Mouse (Mus musculus) mouse embryonic stem cell (cell line): ENCODE measurements around the gene Nfya.
"Not testable (repeated sequence)": the region's sequence is repeated elsewhere in the genome, so short reads cannot be mapped to it uniquely, and the experiment has no call there.

Experiments used
- in situ Hi-C, 2 experiments: fragments of 300-500 bp; cut with MboI; formaldehyde crosslinking; loops; 1 replicate in 1 of 2; 3 replicates in 1 of 2; pipeline ENCODE4 v1.14.3; 2019 to 2020; ENCODE audit warnings: low sequenced_read_pairs in 2 of 2, low pct_unique_long_range_greater_than_20kb in 1 of 2, mixed read lengths in 1 of 2; ENCODE audit not compliant: unreplicated experiment in 1 of 2

Nfya gene

DNA sequence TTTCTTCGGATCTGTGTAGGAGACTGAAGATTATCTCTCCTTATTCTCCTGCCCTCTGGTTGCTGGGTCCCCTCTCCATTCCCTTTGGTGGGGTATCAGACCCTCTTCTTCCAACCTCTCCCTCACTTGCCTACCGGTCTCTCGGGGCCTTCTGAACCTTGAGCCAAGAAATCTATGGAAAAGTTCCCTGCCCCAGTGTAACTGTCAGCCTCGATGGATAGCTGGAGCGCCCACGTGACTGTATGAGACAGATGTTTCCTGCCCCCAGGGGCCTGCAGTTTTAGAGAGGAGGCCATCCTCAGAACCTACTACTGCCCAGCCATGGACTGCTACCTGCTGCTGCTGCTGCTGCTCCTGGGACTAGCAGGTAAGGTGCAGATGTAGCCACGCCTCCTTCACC is 50.1 kb downstream of the Nfya start, which contains the start of gene Treml1:
Gene Treml1 (plus strand): TSS at position 301 of the 400 bp plus-strand sequence.
- in situ Hi-C loops, result no loop called here

DNA sequence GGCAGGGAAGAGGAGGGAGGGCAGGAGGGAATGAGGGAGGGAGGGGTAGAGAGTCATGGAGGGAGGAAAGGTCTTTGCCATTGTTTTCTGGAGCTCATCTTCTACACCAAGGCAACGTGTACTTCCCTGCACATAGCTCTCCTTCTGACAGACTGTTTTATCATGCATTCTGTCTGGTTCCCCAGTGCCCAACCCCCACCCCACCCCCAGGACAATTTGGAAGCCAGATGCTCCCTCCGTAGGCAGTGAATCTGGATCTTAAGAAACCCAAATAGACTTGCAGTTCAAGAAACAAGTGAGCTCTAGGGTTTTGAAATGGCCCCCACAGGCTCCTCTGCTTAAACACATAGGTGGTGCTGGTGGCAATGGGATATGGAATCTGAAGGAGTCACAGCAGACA is 51.8 kb downstream of the Nfya start:
- in situ Hi-C loops, result no loop called here

DNA sequence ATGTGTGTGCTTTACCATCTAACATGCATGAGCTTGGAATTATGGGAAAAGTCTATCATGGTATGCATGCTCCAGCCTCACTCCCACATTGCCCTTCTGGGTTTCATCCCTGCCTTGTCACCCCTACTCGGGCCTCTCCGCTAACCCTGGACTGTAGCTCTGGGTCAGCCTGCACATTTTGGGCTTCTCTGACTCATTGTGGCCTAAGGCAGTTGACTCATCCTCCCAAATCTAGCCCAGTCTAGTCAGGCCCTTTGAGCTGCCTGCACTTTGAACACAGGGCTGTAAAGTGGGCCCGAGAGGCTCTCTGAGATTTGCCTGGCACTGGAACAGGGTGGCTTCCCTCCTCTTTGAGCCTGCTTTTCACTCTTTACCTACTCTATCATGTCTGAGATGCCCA is 53.9 kb downstream of the Nfya start:
- in situ Hi-C loops, result no loop called here

DNA sequence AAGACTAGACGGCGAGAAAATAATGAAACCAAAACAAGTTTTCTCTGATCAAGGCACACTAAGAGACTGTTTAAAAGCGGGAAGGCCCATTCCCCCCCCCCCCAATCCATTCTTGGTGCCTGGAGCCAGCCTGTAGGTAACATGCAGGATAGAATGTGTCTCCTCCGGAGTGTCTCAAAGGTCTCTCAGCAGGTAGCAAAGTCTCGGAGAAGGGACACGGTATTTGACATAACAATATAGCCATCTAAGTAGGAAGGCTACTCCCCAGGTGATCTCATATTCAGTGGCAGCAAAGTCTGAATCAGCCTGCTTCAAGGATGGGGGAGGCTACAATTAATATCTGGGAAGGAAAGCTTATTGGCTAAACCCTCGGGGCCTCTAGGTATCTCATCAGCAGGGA is 56.7 kb downstream of the Nfya start:
- in situ Hi-C loops, result not testable (repeated sequence)

DNA sequence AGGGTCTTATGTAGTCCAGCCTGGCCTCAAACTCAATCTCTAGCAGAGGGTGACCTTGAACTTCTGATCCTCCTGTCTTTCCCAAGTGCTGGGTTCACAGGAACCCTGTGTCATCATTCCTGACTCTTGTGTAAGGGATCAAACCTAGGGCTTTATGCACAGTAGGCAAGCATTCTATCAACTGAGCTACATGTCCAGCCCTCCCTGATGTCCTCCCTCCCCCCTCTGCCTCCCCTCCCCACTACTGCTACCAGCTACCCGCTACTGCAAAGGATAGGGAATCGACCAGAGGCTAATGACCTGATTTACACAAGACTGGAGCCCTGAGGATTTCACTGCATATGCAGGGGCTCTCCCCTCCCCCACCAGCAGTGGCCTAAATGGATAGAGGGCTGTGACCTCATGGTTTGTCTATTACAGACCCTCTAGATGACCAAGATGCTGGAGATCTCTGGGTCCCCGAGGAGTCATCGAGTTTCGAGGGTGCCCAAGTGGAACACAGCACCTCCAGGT is 59.0 kb downstream of the Nfya start:
- in situ Hi-C loops, result no loop called here

DNA sequence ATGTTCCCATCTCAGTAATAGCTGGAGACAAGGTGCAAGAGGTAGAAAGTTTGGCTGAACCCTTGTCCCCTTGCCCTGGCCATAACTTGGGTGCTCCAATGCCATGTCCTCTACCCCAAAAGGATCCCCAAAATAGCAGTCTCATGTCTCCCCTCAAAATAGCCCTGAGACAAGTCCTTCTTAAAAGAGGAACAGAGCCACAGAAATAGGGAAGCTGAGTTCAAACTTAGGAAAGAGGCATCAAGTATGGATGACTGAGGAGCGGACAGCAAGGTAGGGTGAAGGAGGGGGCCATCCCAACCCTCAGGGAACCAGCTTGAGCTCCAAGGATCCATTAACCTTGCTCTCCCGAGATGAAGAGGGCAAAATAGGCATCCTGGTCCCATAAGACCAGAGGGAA is 62.4 kb downstream of the Nfya start:
- in situ Hi-C loops, result loop anchor here in 1 of 2 experiments (10.0 kb wide), 1 partner anchor 232 kb away; no protein-coding TSS in a partner anchor

DNA sequence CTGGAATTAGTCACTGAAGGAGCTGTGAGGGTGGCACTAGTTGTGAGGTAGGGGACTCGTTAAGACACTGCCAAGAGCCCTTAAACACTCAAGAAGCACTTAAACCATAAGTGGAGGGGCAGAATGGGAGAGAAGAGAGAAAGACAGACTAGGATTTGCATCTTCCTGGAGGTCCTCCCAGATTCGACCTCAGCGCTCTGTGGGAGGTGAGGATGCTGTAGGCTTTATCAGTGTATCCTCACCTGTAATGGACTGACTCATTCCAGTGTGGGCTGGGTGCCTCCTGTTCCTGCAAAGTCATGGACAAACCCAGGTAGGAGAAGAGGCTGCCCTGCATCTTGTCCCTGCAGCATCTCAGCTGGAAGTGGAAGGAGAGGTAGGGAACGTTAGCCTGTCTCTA is 62.9 kb downstream of the Nfya start:
- in situ Hi-C loops, result loop anchor here in 1 of 2 experiments (10.0 kb wide), 1 partner anchor 232 kb away; no protein-coding TSS in a partner anchor

DNA sequence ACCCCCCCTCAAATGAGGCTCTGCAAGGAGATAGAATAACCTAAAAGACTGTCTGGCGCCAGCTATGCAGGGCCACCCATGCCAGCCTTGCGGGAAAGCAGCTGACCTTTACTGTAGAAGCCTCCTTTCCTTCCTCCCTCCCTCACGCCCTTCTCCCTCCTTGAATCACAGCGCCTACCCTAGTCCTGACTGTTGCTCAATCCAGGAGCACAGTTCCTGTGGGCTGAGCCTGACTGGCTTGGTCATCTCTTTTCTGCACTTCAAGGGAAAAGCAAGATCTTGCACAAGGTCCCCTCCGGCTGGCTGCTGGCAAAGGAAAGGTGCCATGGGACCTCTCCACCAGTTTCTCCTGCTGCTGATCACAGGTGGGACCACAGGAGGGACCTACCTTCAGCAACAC is 63.5 kb downstream of the Nfya start, which contains the start of gene Trem2:
Gene Trem2 (plus strand): TSS at position 171 of the 400 bp plus-strand sequence.
- in situ Hi-C loops, result loop anchor here in 1 of 2 experiments (10.0 kb wide), 1 partner anchor 231 kb away; no protein-coding TSS in a partner anchor

DNA sequence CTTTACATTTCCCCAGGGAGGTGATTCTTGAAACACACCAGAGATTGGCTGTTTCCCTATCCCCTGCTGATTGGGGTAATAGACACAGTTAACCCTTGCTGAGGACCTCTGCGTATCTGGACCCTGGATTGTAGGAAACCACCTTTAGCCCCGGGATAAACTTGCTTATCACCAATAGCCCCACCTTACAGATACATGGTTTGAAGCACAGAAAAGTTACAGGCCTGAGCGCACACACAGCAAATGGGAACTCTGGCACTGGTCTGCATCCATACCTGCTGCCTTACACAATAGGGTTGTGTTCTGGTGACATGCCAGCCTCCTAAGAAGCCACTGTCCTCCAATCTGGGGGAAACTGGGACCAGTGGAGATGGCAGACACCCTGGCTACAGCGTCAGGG is 63.9 kb downstream of the Nfya start:
- in situ Hi-C loops, result loop anchor here in 1 of 2 experiments (10.0 kb wide), 1 partner anchor 231 kb away; no protein-coding TSS in a partner anchor

DNA sequence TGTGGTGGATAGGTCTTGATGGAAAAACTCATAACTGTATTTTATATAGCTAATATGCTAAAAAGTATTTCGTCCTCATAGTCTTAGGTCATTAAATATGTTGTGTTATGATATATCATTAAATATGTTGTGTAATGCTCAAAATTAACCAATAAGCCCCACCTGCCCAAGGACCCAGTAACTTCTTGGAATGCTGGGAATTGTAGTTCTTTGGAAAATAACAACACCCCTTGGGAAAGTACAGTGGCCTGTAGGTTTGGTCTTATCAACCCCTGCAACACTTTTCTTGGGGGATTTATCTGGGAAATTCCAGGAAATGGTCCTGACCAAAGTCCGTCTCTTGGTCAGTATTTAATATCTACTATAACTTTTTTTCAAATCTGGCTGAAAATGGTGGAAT is 66.6 kb downstream of the Nfya start:
- in situ Hi-C loops, result loop anchor here in 1 of 2 experiments (10.0 kb wide), 1 partner anchor 228 kb away; no protein-coding TSS in a partner anchor

DNA sequence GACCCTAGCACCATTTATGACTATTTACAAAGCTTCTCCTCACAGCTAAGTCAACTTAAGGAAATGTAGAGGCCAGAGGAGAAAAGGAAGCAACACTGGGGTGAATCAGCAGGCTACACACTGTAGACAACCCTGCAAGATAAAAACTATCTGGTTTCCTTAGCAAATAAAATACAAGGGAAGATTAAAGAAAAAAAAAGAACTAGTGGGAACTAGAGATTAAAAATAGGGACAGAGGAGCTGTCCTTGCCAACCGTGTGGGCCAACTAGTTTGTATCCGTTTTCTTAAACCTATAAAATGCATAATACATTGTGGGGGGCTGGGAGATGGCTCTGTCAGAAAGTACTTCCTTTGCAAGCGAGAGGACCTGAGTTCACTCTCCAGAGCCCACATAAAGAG is 67.8 kb downstream of the Nfya start:
- in situ Hi-C loops, result loop anchor here in 1 of 2 experiments (10.0 kb wide), 1 partner anchor 227 kb away; no protein-coding TSS in a partner anchor

DNA sequence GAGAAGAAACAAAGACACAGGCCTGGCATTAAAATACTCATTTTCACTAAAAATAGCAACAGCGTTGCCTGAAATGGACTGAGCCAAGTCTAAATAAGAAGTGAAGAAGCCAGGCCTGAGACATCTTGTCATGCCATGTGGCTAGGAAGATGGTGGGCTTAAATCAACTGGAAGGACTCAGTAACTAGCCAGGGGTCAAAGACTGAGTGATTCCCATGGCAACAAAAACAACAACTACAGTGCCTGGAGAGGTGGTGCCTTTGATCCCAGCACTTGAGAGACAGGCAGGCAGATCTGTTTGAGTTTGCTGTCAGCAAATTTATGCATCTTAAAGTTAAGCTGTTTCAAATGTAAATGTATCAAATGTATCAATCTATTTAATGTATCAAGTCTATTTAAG is 69.4 kb downstream of the Nfya start:
- in situ Hi-C loops, result loop anchor here in 1 of 2 experiments (10.0 kb wide), 1 partner anchor 225 kb away; no protein-coding TSS in a partner anchor
